Comparison of ENCODE assay signal across 33 mouse cellular contexts in the genomic region with DNA sequence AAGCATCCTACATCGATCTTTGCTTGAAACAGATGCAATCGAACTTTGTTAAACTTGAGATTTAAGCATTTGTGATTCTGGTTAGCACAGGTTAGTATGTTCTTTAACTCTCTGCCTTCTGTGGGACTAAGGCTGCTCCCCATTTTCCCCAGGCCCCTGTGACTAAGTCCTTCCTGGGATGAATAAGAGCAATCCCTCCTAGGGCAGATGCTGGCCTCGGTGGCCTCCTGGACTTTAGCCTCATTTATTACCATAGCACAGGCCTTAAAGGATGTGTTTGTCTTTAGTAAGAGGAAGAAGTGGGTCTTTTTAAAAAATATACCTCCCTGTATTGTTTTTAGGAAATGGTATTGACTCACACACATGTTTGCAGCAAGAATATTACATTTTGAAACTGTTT.
"Had no signal": no experiment of that assay in that cellular context is flagged by ENCODE, and none has a peak within 500 bp of the region (broad histone marks: within the 10 kb centered on the region; RNA-seq: fewer than 3 reads in every experiment).

No protein-coding gene starts in this region.

- H3K27ac ChIP-seq: heart, embryonic 10.5 days; heart, embryonic 13.5 days; heart, embryonic 15.5 days; hindbrain, embryonic 10.5 days; hindbrain, embryonic 12.5 days; hindbrain, embryonic 13.5 days; hindbrain, embryonic 14.5 days; hindbrain, embryonic 15.5 days; hindbrain, postnatal 0 days; kidney, embryonic 15.5 days; kidney, postnatal 0 days; layer of hippocampus, adult 2 months; left cerebral cortex, adult 2 months had no signal

- H3K36me3 ChIP-seq: heart, embryonic 10.5 days; heart, embryonic 12.5 days; heart, embryonic 13.5 days; heart, embryonic 15.5 days; hindbrain, embryonic 10.5 days; hindbrain, embryonic 12.5 days; hindbrain, embryonic 13.5 days; hindbrain, embryonic 15.5 days; kidney, embryonic 15.5 days had no signal

- H3K4me1 ChIP-seq: heart, embryonic 12.5 days; heart, embryonic 13.5 days; heart, embryonic 15.5 days had no signal

- ATAC-seq: hindbrain, embryonic 16.5 days; hindbrain, postnatal 0 days; inflammation-experienced regulatory T-cells, adult 6 months had no signal

- H3K4me2 ChIP-seq: heart, embryonic 11.5 days; heart, embryonic 12.5 days; heart, embryonic 13.5 days; heart, embryonic 15.5 days; hindbrain, embryonic 12.5 days; hindbrain, embryonic 13.5 days; hindbrain, embryonic 14.5 days; hindbrain, embryonic 15.5 days; kidney, embryonic 15.5 days had no signal

- DNase-seq: heart, postnatal 10 days; heart, postnatal 14 days; heart, postnatal 36 days; heart, postnatal 4 days; kidney, adult 11 months; kidney, adult 18-20 months; kidney, adult 2 months; kidney, adult 8-10 months; kidney, adult 9 months; kidney, postnatal 10 days; kidney, postnatal 14 days; kidney, postnatal 25 days; kidney, postnatal 36 days; kidney, postnatal 4 days; layer of hippocampus, adult 9-11 months; layer of hippocampus, postnatal 36 days had no signal

- H3K4me3 ChIP-seq: heart, embryonic 10.5 days; heart, embryonic 12.5 days; heart, embryonic 13.5 days; heart, embryonic 15.5 days; hindbrain, embryonic 10.5 days; hindbrain, embryonic 12.5 days; hindbrain, embryonic 13.5 days; hindbrain, embryonic 15.5 days; kidney, embryonic 15.5 days; layer of hippocampus, adult 2 months; left cerebral cortex, adult 2 months had no signal

- H3K9ac ChIP-seq: heart, embryonic 12.5 days; heart, embryonic 13.5 days; heart, embryonic 15.5 days; hindbrain, embryonic 12.5 days; hindbrain, embryonic 13.5 days; hindbrain, embryonic 14.5 days; hindbrain, embryonic 15.5 days; kidney, embryonic 15.5 days had no signal

- H3K9me3 ChIP-seq: heart, embryonic 10.5 days; heart, embryonic 12.5 days; heart, embryonic 15.5 days; hindbrain, embryonic 12.5 days; hindbrain, embryonic 13.5 days; hindbrain, embryonic 15.5 days; kidney, embryonic 15.5 days had no signal

- H3K27me3 ChIP-seq: heart, embryonic 12.5 days; heart, embryonic 13.5 days; heart, embryonic 15.5 days; hindbrain, embryonic 12.5 days; hindbrain, embryonic 15.5 days; kidney, embryonic 15.5 days had no signal
